Mouse (Mus musculus) CH12F3 (cell line): ENCODE data around the gene H2-DMa.

Source experiments
- in situ Hi-C: fragments of 300-500 bp; cut with MboI; formaldehyde crosslinking; loops from 2 replicates; pipeline ENCODE4 v1.14.3; 2020; ENCODE audit warnings: low sequenced_read_pairs

Gene H2-DMa

GRCm38 (mm10) chr17:34119249-34120179 is at the start of gene H2-DMa:
Gene H2-DMa (plus strand): TSS chr17:34119541.
- in situ Hi-C loops: no loop called here

GRCm38 (mm10) chr17:34072091-34072490 is 47.2 kb upstream of the H2-DMa start:
- in situ Hi-C loops: no loop called here

GRCm38 (mm10) chr17:34075271-34075670 is 44.1 kb upstream of the H2-DMa start:
- in situ Hi-C loops: no loop called here

- in situ Hi-C loops: no loop called here
These were observed 41.8 kb upstream of the H2-DMa start for GRCm38 (mm10) chr17:34077549-34077948.

GRCm38 (mm10) chr17:34078148-34078547 is 41.2 kb upstream of the H2-DMa start:
- in situ Hi-C loops: no loop called here

GRCm38 (mm10) chr17:34079002-34079401 is 40.3 kb upstream of the H2-DMa start:
- in situ Hi-C loops: no loop called here

GRCm38 (mm10) chr17:34079621-34080020 is 39.7 kb upstream of the H2-DMa start:
- in situ Hi-C loops: loop anchor here (5.0 kb wide), 1 partner anchor 88 kb away; no protein-coding TSS in a partner anchor

- in situ Hi-C loops: loop anchor here (5.0 kb wide), 1 partner anchor 84 kb away; no protein-coding TSS in a partner anchor
These were observed 36.2 kb upstream of the H2-DMa start for GRCm38 (mm10) chr17:34083104-34083503.

- in situ Hi-C loops: no loop called here
These were observed 32.0 kb upstream of the H2-DMa start for GRCm38 (mm10) chr17:34087386-34087785.

- in situ Hi-C loops: no loop called here
These were observed 31.2 kb upstream of the H2-DMa start for GRCm38 (mm10) chr17:34088124-34088523.

GRCm38 (mm10) chr17:34090923-34091322 is 28.4 kb upstream of the H2-DMa start:
- in situ Hi-C loops: no loop called here

GRCm38 (mm10) chr17:34092197-34092875 is 27.0 kb upstream of the H2-DMa start, which contains the start of gene H2-Oa:
Gene H2-Oa (plus strand): TSS chr17:34092340.
- in situ Hi-C loops: no loop called here

- in situ Hi-C loops: no loop called here
These were observed 26.0 kb upstream of the H2-DMa start for GRCm38 (mm10) chr17:34093199-34093874.

- in situ Hi-C loops: no loop called here
These were observed 24.9 kb upstream of the H2-DMa start for GRCm38 (mm10) chr17:34094283-34095035.

- in situ Hi-C loops: no loop called here
These were observed 22.8 kb upstream of the H2-DMa start for GRCm38 (mm10) chr17:34096497-34097010.

- in situ Hi-C loops: no loop called here
These were observed 22.1 kb upstream of the H2-DMa start for GRCm38 (mm10) chr17:34097272-34097671.

GRCm38 (mm10) chr17:34098709-34099479 is 20.4 kb upstream of the H2-DMa start:
- in situ Hi-C loops: no loop called here

GRCm38 (mm10) chr17:34099531-34099930 is 19.8 kb upstream of the H2-DMa start:
- in situ Hi-C loops: no loop called here

- in situ Hi-C loops: no loop called here
These were observed 18.2 kb upstream of the H2-DMa start for GRCm38 (mm10) chr17:34101185-34101584.
